Mouse (Mus musculus) ES-Bruce4 (cell line): ENCODE measurements around the gene Sec11a.

Source experiments
- CTCF ChIP-seq: IDR thresholded peaks from one replicate; pipeline ENCODE4 v1.8.1; 2011; ENCODE audit warnings: low read depth, low read length
- POLR2A ChIP-seq: IDR thresholded peaks from one replicate; pipeline ENCODE4 v1.8.1; 2011; ENCODE audit warnings: low read length; ENCODE audit not compliant: insufficient read depth

GRCm38 (mm10) chr7:80875727-80876126 lies 71.9 kb downstream of the Sec11a start:
- TF ChIP-seq POLR2A (no peak), CTCF (no peak)
